Mouse (Mus musculus): ENCODE measurements around the gene Dok3.

Dok3 gene

DNA sequence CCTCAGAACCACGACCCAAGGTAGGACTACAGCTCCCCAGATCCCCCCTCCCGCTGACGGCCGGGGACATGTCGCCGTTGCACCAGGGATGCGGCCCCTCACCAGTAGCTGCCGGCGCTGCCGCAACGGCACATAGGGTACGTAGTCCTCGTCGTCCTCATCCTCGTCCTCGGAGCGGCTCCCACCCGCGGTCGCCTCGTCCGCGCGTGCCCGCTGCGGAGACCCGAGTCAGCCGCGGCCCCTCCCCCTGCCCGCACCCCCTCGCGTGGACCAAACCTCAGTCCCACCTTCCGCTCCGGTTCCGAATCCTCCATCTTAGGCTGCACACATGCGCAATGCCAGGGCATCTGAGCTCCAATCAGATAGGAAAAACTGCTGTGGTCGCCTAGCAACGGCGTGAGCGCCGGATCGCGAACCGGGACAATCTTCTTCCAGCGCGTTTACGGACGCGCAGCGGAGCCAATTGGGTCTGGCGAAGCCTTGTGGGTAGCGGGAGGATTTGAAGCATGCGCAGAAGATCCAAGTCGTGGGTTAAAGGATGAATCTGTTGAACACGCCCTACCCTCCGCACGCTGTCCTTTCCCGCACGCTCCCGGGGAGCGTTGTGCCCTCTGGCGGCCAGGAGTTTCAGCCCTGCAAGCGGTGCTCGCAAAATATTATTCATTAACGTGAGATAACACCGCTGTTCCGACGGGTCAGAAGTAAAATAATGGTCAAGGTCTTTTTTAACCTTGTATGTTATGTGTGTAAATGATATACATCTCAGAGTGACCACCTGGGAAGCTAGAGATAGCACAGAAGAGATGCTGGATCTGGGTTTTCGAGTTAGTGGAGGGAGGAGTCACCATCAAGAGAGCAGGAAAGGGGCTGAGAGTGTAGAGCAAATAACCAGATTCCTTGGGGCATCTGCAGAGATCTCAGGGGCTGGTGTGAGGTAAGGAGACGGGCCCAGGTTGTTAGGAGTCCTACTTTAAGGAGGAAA, 7.4 kb upstream of the Dok3 start, which contains the start of gene Ddx41:
Ddx41 (minus strand) TSS at position 465 of the 982 bp plus-strand sequence.
- DNase-seq = peak; percentile 99 to 100

DNA sequence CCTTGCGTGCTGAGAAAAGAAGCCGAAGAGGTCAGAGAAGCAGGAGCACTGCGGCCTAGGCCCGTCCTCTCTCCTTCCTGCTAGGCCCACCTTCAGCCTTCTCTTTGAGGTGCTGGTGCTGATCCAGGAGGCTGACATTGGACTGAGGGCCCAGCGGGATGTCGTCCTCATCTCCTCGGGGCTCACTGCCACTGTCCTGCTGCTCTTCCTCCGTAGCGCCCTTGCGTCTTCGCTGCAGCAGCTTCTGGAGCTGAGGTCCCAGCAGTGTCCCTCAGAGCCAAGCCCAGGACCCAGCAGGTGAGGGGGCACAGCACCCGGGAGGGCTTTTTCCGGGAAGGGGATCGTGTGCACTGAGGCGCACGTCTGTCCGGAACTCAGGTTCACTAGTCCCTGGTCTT, 6.7 kb upstream of the Dok3 start:
- DNase-seq = peak in 1 of 2 experiments; percentile 30

DNA sequence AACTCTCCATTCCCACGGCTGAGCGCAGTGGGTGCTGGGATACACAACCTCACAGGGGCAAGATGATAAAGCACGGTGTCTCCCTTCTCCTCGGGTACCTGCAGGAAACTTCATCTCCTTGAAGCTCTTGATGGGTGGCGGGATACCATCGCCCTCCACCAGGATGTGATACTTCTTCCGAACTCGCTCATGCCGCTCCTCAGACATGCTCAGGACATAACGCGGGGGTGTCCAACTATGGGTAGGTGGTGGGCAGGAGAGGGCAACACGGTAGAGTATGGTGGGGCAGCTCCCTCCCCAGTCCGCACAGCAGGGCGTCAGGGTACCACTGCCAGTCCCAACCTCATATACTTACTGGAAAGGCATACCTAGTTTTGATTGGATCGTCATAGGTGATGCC, 6.1 kb upstream of the Dok3 start:
- DNase-seq = no peak

DNA sequence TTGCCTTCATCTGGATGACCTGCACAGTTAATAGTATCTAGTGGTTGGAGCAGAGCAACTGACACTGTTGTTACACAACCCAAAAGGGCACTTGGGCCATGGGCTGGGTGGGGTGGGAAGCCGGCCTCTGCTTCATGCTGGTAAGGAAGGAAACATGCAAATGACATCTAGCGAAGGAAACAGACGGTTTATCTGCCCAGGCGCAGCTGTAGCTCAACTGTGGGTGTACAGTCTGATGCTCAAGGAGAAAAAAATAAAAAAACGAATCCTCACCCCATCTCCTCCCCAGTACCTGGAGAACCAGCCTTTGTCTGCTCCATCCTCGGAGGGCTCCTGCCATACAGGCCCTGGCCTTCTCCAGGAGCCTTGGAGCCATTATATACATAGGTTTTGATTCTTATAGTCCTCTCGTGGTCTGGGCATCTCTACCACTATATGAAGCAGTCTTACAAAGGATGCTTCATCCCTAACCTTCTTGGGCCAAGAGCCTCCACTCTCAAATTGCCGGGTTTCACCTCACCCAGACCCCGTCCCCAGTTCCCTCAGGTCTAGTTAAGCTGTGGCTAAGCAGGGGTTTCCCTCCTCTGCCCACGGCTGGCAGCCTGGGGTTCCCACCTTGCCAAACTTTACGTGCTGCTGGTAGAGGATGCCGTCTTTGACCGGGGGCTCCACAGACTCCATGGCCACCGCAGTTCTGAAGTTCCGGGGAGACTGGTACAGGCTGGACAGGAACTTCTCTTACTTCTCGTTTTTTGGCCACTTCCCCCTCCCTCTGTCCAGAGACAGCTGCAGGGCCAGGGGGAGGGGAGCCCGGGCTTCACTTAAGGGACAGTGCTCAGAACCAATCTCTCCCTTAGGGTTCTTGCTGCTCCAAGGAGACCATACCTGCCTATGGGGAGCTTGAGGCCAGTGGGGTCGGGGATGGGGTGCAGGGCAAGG, 993 bp downstream of the Dok3 start:
- DNase-seq = no peak

DNA sequence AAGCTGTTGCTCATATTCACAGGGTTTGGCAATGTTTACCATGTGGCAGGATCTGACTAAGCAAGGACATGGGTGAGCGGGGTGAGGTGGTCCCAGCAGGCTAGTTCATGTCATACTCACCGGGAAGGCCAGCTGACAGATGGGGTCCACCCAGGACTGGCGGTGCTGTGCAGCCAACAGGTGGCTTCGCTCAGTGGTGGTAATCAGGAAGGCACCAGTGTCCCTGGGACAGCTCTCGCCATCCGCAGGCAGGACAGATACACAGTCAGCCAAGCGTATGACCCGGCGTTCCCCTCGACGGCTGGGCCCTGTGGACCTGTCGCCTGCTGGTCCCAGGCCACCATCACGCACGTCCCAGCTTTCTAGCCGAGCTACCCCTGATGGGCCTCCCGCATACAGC, 1.9 kb downstream of the Dok3 start:
- no peak for DNase-seq

DNA sequence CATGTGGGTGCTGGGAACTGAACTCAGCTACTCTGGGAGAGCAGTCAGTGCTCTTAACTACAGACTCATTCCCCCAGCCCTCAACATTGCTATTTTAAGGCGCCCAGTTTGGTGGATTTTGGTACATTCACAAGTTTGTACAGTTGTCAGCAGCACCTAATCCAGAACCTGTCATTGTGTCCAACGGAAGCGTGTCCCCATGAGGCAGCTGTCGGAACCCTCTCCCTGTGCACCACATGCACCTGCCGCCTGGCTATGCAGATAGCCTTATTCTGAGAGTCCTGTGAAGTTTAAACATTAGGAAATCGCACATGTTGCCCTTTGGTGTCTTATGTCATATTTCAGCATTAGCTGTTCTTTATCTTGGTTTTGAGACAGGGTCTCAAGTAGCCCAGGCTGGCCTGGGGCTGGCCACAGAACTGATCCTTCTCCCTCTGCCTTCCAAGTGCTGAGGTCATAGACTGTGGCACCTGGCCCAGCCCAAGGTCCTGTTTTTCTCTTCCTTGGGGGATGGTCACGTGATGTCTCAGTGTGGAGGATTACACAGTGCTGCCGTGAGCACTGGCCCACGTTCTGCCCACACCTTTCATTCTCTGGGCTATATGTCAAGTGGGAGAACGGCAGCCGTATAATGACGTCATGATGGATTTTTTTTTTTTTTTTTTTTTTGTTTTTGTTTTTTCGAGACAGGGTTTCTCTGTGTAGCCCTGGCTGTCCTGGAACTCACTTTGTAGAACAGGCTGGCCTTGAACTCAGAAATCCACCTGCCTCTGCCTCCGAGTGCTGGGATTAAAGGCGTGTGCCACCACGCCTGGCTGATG, 3.2 kb downstream of the Dok3 start:
- DNase-seq = no peak

DNA sequence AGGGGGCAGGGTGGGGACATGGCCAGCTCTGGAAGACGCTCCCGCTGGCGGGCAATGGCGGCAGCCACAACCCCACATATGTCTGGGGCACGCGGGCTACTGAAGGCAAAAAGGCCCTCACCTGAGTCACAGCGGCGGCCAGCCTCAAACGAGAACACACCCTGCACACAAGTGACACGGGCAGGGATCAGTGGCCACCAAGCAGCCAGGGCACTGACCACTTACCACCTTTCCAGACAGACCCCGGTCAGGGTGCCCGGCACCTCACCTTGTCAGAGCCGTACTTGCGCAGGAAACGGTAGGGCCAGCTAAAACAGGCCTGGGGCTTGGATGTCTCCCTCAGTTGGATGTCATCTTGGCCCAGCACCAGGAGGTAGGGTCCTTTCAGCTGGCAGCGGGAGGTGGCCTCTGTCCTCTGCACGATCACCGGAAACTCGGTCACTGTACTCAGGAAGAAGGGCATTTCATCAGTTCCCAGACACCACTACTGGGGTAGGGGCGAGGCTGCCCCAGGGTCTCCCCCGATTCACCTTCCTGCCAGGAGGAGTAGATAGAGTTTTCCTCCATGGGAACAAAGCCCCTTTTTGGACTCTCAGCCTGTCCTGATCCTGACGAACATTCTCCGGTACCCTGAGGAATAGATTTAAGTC, 5.0 kb downstream of the Dok3 start:
- no peak for DNase-seq

DNA sequence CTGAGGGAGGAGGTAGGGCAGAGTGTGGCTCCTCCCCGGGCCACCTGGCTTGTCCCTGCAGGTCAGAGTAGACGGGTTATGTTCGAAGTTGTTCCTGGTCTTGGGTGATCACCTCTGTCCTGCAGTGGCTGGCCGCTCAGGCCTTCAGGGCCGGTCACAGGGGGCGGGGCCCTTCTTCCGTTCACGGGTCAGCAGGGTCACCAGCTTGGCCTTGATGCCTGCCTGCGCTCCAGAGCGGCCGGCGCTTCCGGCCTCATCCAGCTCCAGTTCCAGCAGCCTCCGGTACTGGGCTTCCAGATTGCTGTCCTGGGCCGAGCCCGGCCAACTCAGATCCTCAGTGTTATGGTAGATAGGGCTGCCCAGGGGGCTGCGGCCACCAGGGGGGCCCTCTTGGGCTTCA, 5.8 kb downstream of the Dok3 start:
- no peak for DNase-seq

DNA sequence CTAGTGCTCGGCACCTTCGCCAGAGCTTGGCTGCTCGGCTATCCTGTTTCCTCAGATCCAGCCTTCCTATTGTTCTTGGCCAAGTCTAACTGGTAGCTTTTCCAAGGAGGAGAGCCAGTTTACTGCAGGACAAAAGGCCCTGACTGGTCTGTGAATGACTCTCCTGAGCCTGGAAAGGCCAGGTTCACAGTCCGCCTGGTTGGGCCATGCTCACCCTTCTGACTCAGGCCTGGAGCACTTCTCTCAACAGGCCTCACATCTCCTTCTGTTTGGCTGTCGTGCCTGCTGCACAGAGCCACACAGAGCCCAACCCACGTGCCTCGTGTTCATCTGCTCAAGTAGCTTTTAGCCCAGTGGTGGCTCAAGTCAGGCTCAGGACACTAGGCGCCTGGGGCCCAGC, 6.4 kb downstream of the Dok3 start:
- no peak for DNase-seq

DNA sequence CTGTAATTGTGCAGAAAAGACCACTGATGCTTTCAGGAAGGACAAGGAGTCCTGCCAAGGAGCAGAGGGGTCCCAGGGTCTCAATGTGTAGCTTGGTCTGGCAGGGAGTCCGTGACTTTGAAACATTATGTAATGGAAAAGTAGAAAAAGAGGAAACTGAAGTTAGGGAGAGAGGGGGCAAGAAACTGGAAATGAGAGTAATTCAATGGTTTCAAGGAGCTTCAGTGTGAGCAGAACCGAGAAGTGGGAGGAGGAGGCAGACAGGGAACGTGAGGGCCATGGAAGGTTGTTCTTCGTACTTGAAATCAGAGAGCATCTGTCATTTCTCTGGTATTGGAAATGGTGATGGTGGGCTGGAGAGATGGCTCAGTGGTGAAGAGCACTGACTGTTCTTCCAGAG, 9.5 kb downstream of the Dok3 start:
- no peak for DNase-seq

DNA sequence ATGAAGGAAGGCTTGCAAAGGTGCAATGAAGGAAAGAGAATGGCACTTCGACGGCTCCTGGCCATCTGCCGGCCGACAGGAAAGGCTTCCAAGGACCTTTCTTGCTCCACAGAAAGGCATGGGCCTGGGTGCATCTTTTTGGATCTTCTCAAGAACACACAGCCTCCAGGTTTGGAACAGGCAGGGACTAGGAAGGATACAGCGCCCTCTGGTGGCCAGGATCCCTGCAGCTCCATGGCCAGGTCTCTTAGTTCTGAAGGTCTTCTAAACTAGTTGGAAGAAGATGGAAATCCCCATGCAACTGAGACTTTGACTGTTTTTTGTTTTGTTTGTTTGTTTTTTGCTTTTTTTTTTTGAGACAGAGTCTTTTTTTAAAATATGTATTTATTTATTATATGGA, 12.1 kb downstream of the Dok3 start:
- DNase-seq = peak; percentile 88 to 94

DNA sequence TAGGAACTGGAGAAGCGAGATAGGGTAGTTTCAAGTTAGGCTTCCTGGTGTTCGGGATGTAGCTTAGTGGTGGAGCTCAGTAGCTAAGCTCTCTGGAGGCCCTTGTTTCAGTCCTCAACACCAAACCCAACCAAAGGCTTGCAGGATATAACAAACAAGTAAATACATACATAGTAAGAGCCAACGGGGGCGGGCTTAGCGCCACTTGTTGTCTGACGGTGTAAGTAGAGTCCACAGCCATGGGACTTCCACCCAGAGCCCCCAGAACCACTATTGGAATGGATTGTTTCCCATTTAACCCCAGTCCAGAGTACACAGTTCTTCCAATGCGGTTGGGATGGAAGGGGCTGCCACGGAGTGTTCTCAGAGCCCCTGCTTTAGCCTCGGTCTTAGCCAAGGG, 15.3 kb downstream of the Dok3 start:
- DNase-seq = no peak

DNA sequence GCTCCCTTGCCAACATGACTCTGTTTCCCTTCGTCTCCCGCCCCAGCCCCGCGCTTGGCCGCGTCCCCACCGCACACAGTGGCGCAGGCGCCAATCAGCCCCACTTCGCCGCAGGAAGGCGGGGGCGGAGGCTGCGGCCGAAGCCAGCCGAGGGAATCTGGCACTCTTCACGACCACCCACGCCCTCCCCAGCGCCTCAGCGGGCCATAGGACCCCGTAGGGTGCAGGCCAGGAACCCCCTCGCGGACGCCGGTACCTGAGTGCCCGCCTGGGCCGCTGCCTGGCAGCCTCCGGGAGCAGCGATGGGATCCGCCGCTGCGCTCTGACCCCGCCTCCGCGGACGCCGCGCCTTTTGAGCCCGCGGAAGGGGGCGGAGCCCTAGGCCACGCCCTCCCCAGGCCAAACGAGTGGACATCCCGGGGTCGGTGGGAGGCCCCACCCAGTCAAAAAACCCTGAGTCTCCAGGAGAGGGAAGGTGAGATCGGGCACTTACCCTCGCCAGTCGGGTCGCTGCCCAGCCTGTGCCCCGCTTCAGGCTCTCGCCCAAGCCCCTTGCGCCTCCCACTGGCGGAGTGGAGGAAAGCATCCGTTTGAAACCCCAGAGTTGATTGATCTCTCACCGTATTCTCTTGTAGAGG, 15.9 kb downstream of the Dok3 start, which contains the start of gene Pdlim7:
Pdlim7 (minus strand) TSS at position 566 of the 638 bp plus-strand sequence.
- peak; percentile 83 to 94 for DNase-seq

DNA sequence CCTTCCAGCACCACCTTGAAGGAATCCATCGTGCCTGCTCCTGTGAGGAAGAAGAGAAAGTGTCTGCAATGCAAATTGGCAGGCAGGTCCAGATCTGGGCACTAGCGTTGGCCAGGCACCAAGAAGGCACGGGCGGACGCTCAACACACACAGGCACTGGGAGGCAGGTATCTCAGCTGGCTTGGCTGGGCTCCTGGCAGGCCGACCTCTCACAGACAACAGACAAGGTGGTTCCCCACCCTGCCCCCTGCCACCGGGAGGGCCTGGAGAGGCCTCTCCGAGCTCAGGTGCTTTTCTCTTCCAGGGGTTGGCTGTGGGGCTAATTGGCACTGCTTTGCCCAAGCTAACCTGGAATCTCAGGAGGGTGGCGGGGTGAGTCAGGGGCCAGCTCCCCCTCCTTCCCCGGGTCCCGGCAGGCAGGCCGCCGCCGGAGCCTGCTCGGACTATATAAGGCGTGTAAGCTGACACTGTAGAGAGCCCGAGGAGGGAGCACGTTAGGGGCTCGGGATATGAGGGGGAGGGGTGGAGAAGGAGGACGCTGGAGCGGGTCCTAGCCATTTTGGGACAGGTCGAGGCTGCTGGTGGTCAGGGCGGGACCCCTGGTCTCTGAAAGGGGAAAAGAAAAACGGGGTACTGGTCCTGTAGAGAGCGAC, 16.6 kb downstream of the Dok3 start:
- DNase-seq = peak; percentile 62 to 68

DNA sequence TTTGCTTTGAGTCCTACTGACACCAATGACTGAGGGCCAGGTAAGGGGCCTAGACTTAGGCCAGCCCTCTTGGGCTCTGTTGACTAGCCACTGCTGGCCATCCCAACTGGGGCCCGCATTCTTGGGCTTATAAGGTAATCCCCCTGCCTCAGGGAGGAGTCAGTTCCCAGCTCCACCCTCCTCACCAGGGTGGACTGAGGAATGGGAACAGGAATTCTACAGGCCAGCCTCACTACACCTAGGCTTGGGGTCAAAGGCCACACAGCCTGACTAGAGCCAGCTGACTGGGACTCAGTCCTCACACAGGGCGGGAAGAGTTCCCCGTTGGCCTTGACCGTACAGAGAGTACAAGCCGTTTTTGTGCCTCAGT, 17.6 kb downstream of the Dok3 start:
- no peak for DNase-seq

DNA sequence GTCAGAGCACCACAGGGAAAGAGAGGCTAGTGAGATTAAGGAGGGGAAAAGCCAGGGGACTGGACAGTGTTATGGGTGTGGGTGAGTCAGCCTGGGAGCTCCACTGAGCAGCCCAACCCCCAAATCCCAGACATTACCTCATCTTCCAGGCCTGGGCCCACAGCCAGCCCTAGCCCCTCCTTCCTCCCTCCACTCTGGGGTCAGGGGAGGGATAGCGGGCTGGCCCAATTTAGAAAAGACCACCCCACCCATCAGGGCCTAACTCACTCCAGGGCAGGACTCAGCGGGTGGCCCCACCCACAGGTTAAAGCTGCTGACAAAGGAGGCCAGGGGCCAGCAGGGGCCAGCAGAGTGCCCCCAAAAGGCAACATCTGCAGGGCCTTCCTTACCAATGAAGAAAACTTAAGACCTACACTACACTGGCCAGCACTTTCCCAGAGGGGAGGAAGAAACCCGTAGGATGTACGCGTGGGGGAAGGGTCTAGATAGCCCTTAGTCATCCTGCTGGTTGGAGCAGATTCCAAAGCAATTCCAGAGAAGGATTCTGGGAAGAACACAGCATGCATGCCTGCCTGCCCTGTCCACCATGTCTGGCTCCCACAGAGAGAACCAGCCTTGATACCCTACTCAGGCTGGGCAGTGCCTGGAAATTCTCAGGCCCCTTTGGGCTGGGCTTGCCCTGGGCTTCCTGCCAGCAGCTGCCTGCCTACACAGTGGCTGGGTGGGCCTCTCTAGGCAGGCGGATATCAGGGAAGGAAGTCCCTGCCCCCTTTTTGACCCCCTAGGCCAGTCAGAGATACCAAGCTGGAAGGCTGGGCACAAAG, 18.2 kb downstream of the Dok3 start:
- no peak for DNase-seq

DNA sequence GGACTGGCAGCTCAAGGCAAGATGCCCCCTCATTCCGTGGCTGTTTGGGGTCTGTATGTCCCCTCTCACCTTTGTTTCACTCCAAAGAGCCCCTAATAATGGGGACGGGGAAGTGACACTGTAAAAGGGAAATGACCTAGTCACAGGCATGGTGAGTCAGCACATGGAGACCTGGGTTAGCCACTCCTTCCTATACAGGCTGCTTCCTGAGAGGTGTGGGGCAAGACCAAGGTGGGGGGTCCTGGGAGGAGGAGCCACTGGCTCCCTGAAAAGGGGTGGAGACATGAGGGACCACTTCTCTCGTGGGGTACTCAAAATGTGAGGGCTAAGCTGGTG, 18.8 kb downstream of the Dok3 start:
- DNase-seq = no peak

DNA sequence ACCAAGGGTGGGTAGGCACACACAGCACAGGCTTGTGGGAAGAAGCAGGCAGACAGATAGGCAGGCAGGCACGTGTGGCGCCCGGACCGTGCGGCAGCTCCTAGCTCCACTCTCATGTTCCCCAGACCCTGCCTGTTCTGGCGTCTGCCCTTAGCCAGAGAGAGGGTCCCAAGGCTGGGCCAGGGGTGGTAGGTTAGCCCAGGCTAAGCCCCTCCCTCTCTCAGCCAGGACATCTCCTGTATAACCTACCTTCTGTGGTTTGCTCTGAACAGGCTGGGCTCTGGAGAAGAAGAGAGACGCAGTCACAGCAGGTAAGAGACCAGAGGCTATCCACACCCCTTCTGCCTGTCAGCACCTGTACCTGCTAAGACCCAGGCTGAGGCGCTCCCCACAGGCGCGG, 20.6 kb downstream of the Dok3 start:
- no peak for DNase-seq

DNA sequence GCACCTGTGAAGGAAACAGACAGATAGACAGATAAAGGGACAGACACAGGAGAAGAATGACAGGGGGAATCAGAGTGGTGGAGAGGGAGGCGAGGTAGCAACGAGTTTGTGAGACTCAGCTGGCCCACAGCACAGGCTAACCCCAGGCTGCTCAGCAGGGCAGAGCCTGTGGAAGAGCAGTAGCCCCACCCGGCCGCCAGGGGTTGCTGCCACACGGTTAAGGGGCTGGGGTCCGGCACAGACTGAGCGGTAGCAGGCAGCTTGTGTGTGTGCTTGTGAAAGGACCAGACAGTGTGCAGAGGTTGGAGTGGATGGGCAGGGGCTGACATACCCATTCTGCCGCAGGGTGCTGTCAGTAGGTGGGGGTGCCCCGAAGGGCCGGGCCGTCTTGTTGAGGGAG, 21.2 kb downstream of the Dok3 start:
- no peak for DNase-seq

DNA sequence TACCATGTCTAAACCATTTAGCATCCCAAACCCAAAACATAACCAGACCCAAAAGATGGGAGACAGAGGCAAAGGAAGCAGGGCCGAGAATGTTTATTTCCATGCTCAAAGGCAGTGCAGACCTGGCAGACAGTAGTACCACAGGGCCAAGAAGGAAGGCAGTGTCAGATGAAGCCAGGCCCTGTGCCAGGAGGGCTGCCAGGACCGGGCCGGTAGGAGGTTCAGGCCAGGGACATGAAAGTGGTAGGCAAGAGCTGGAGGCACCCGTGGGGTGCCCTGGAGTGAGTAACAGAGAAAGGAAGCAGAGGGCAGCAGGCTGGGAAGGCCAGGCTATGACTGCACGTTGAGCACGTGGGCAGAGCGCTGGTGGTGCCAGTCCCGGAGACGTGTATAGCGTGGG, 22.4 kb downstream of the Dok3 start:
- DNase-seq = peak; percentile 36 to 49

All from cerebellum, adult 18-20 months (tissue).